Mouse (Mus musculus) stomach, postnatal 0 days (tissue): Measurements from ENCODE around the gene Spint5. TPM values are rescaled to one million over a fixed set of nuclear protein-coding genes. Genes with fewer than 3 reads are reported as not detected.

Experiments used
- ATAC-seq: fragments of 200-750 bp; cut with Nextera tagmentation; 2 replicates; pipeline ENCODE4 v1.8.0; 2017; ENCODE audit not compliant: low FRiP score, low TSS enrichment
- DNase-seq: peaks from one replicate; pipeline ENCODE4 v3.0.0-alpha.2; 2016; ENCODE audit warnings: low spot score
- H3K27ac ChIP-seq: fragments of 300-500 bp; sonication (generic); replicated peaks from 2 replicates; pipeline ENCODE4 v1.5.1; 2014; ENCODE audit warnings: mild to moderate bottlenecking, control low read depth
- H3K27me3 ChIP-seq: fragments of 300-500 bp; sonication (generic); 2 replicates; pipeline ENCODE4 v1.6.1; 2014; ENCODE audit warnings: low read length; ENCODE audit not compliant: control insufficient read depth, insufficient read depth
- H3K36me3 ChIP-seq: fragments of 300-500 bp; sonication (generic); 2 replicates; pipeline ENCODE4 v1.6.1; 2014; ENCODE audit warnings: low read length, mixed read lengths; ENCODE audit not compliant: control insufficient read depth, insufficient read depth
- H3K4me1 ChIP-seq: fragments of 300-500 bp; sonication (generic); replicated peaks from 2 replicates; pipeline ENCODE4 v1.6.1; 2014; ENCODE audit warnings: antibody characterized with exemption; ENCODE audit not compliant: control insufficient read depth, insufficient read depth
- H3K4me2 ChIP-seq: fragments of 300-500 bp; sonication (generic); replicated peaks from 2 replicates; pipeline ENCODE4 v1.6.1; 2014; ENCODE audit warnings: low read depth, mild to moderate bottlenecking, control low read depth, moderate library complexity
- H3K4me3 ChIP-seq: fragments of 300-500 bp; sonication (generic); 2 replicates; pipeline ENCODE4 v1.5.1; 2014; ENCODE audit warnings: low read depth, low read length, control low read depth
- H3K9ac ChIP-seq: fragments of 300-500 bp; sonication (generic); 2 replicates; pipeline ENCODE4 v1.6.1; 2014; ENCODE audit warnings: mild to moderate bottlenecking, low read length, control low read depth, mixed read lengths
- H3K9me3 ChIP-seq: fragments of 300-500 bp; sonication (generic); 2 replicates; pipeline ENCODE4 v1.6.1; 2016; ENCODE audit warnings: low read length; ENCODE audit not compliant: control insufficient read depth
- CTCF ChIP-seq: IDR thresholded peaks from 2 replicates; pipeline ENCODE4 v1.5.1; 2016; ENCODE audit warnings: antibody characterized with exemption, low read depth, mild to moderate bottlenecking, moderate library complexity
- EP300 ChIP-seq: optimal IDR thresholded peaks from 2 replicates; pipeline ENCODE3; 2016; ENCODE audit warnings: antibody characterized with exemption
- WGBS: fragments of 180-500 bp; shearing (Covaris S2); extraction: QIAGEN DNeasy Blood & Tissue Kit; methylation state at CpG from one replicate; pipeline ENCODE4 v1.1.7; 2014; 5-methylcytosine and 5-hydroxymethylcytosine counted together
- polyA plus RNA-seq: library from polyadenylated mRNA; unstranded; fragments of >200 nt; fragmentation: Nextera tagmentation; extraction: Ambion mirVana; gene quantifications from 2 replicates; pipeline ENCODE4 v1.2.1, GENCODE M21; 2015

Gene Spint5
- polyA plus RNA-seq, result not detected in 2 replicates

- 72% methylated on average over 6 of the region's 6 CpGs for WGBS
- Histone ChIP-seq H3K4me1 (no peaks in the 10 kb centered on the region), H3K27ac (no peak within 1 kb of the TSS), H3K36me3 (no peaks in the 10 kb centered on the region), H3K27me3 (no peaks in the 10 kb centered on the region), H3K4me2 (no peak within 1 kb of the TSS), H3K9me3 (no peaks in the 10 kb centered on the region), H3K4me3 (no peak within 1 kb of the TSS), H3K9ac (no peak within 1 kb of the TSS)
- DNase-seq, result no peak
- no peak for TF ChIP-seq CTCF
- TF ChIP-seq EP300, result no peak
- no peak for ATAC-seq
Observed at GRCm38 (mm10) chr2:164715005-164715404, at the start of gene Spint5. Spint5 (plus strand) TSS chr2:164715305.

GRCm38 (mm10) chr2:164670261-164670660 lies 44.8 kb upstream of the Spint5 start:
- H3K27me3 ChIP-seq, result no peaks in the 10 kb centered on the region
- TF ChIP-seq EP300, result no peak
- no peak for TF ChIP-seq CTCF
- H3K36me3 ChIP-seq, result no peaks in the 10 kb centered on the region
- no peak overlapping the region for H3K4me2 ChIP-seq
- no peaks in the 10 kb centered on the region for H3K4me1 ChIP-seq
- H3K27ac ChIP-seq, result no peak overlapping the region
- H3K4me3 ChIP-seq, result no peak overlapping the region
- DNase-seq, result no peak
- ATAC-seq, result no peak
- WGBS, result 79% methylated on average over 5 of the region's 5 CpGs
- H3K9ac ChIP-seq, result no peak overlapping the region
- H3K9me3 ChIP-seq, result no peaks in the 10 kb centered on the region

GRCm38 (mm10) chr2:164670938-164671337 lies 44.2 kb upstream of the Spint5 start:
- Histone ChIP-seq H3K27ac (no peak overlapping the region), H3K36me3 (no peaks in the 10 kb centered on the region), H3K9me3 (no peaks in the 10 kb centered on the region), H3K4me2 (no peak overlapping the region), H3K9ac (no peak overlapping the region), H3K27me3 (no peaks in the 10 kb centered on the region), H3K4me3 (no peak overlapping the region), H3K4me1 (no peaks in the 10 kb centered on the region)
- no peak for TF ChIP-seq EP300
- TF ChIP-seq CTCF, result no peak
- ATAC-seq (no peak), DNase-seq (no peak)
- WGBS, result 10% methylated on average over 1 of the region's 1 CpGs

- Histone ChIP-seq H3K9me3 (no peaks in the 10 kb centered on the region), H3K27me3 (no peaks in the 10 kb centered on the region), H3K4me2 (no peak within 1 kb of the TSS), H3K36me3 (no peaks in the 10 kb centered on the region), H3K9ac (no peak within 1 kb of the TSS), H3K27ac (no peak within 1 kb of the TSS), H3K4me3 (no peak within 1 kb of the TSS), H3K4me1 (no peaks in the 10 kb centered on the region)
- DNase-seq, result no peak
- TF ChIP-seq CTCF (no peak), EP300 (no peak)
- no peak for ATAC-seq
- 53% methylated on average over 7 of the region's 7 CpGs for WGBS
Observed at GRCm38 (mm10) chr2:164673987-164674386, 41.1 kb upstream of the Spint5 start, which contains the start of gene Wfdc11. Wfdc11 (minus strand) TSS chr2:164674087.

GRCm38 (mm10) chr2:164676103-164676502 lies 39.0 kb upstream of the Spint5 start:
- 81% methylated on average over 7 of the region's 7 CpGs for WGBS
- H3K9ac ChIP-seq, result no peak overlapping the region
- no peak overlapping the region for H3K4me2 ChIP-seq
- H3K4me3 ChIP-seq, result no peak overlapping the region
- no peaks in the 10 kb centered on the region for H3K27me3 ChIP-seq
- H3K4me1 ChIP-seq, result no peaks in the 10 kb centered on the region
- DNase-seq (no peak), ATAC-seq (no peak)
- H3K27ac ChIP-seq, result no peak overlapping the region
- no peaks in the 10 kb centered on the region for H3K9me3 ChIP-seq
- H3K36me3 ChIP-seq, result no peaks in the 10 kb centered on the region
- TF ChIP-seq EP300 (no peak), CTCF (peak; percentile 43)

- Histone ChIP-seq H3K27me3 (no peaks in the 10 kb centered on the region), H3K4me1 (no peaks in the 10 kb centered on the region), H3K4me2 (no peak overlapping the region), H3K9ac (no peak overlapping the region), H3K36me3 (no peaks in the 10 kb centered on the region), H3K4me3 (no peak overlapping the region), H3K9me3 (no peaks in the 10 kb centered on the region), H3K27ac (no peak overlapping the region)
- 69% methylated on average over 16 of the region's 16 CpGs for WGBS
- DNase-seq (no peak), ATAC-seq (no peak)
- TF ChIP-seq EP300, result no peak
- no peak for TF ChIP-seq CTCF
Observed at GRCm38 (mm10) chr2:164676916-164677685, 38.0 kb upstream of the Spint5 start.
